In the genomic region with DNA sequence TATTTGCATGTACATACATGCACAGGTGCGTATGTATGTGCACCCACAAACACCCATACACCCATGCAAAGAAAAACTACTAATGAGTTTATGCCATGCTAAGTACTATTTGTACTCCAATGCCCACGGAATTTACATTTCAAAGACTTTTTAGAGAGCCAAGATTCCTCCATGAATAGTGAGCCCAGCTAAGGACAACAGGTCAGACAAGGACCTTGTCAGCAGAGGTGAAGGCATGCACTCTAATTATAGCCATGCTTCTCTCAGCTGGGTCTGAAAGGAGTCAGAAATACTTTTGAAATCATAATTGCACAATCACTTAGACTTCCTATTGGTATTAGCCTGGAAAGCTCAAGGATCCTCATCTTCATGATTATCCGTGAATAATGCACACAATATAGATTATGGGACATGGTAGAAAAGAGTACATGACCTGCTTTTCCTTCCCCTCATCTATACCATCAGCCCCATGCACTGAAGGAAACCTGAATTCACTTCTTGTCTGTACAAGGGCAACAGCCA, we compare ENCODE assay signal across 23 mouse cellular contexts.
DNase-seq lines count a peak whose midpoint lies in the region; ATAC-seq and TF ChIP-seq lines count a peak whose summit lies in the region.
"Had no signal": no experiment of that assay in that cellular context is flagged by ENCODE, and none has a peak within 500 bp of the region (broad histone marks: within the 10 kb centered on the region; RNA-seq: fewer than 3 reads in every experiment).

No protein-coding gene starts in this region.

- no peaks in the 10 kb centered on the region for H3K36me3 ChIP-seq in stomach, embryonic 16.5 days (ENCODE audit: control insufficient read depth, insufficient read depth, low read length)
- no peaks in the 10 kb centered on the region for H3K36me3 ChIP-seq in stomach, postnatal 0 days (ENCODE audit: control insufficient read depth, insufficient read depth, low read length)
- no peaks in the 10 kb centered on the region for H3K36me3 ChIP-seq in heart, embryonic 13.5 days
- no peaks in the 10 kb centered on the region for H3K36me3 ChIP-seq in hindbrain, embryonic 13.5 days
- H3K36me3 ChIP-seq: embryonic facial prominence, embryonic 15.5 days; hindbrain, embryonic 10.5 days; neural tube, embryonic 15.5 days; stomach, embryonic 15.5 days had no signal

- 79% methylated on average over 3 of the region's 3 CpGs for WGBS in stomach, embryonic 16.5 days
- 79% methylated on average over 3 of the region's 3 CpGs for WGBS in stomach, postnatal 0 days
- WGBS in heart, embryonic 13.5 days: 46% methylated on average over 3 of the region's 3 CpGs
- 61% methylated on average over 3 of the region's 3 CpGs for WGBS in hindbrain, embryonic 13.5 days

- H3K27ac ChIP-seq in stomach, embryonic 16.5 days (ENCODE audit: low read length): peak overlapping the region; percentile 53
- H3K27ac ChIP-seq in stomach, postnatal 0 days (replicated peaks): no peak overlapping the region; the same call in 1 of the 2 replicates
- H3K27ac ChIP-seq in heart, embryonic 13.5 days (replicated peaks): peak overlapping the region; percentile 89
- no peak overlapping the region for H3K27ac ChIP-seq in hindbrain, embryonic 13.5 days
- H3K27ac ChIP-seq: embryonic facial prominence, embryonic 15.5 days; neural tube, embryonic 15.5 days had no signal

- ATAC-seq in stomach, embryonic 16.5 days (ENCODE audit: insufficient read depth, low FRiP score): no peak
- ATAC-seq in stomach, postnatal 0 days (ENCODE audit: low FRiP score, low TSS enrichment): no peak
- ATAC-seq in heart, embryonic 13.5 days (ENCODE audit: extremely low read depth, insufficient number of reproducible peaks, low FRiP score, low TSS enrichment): no peak
- ATAC-seq in activated CD4-positive, CD25-positive, alpha-beta regulatory T cell, adult 4 months: no peak
- ATAC-seq in hindbrain, embryonic 13.5 days (ENCODE audit: low FRiP score): no peak

- intact Hi-C loops in gastrocnemius, postnatal 14 days (cut with DNase I; ENCODE audit: low total_unique reads): no loop called here

- H3K4me2 ChIP-seq in stomach, embryonic 16.5 days (ENCODE audit: low read depth, low read length): no peak overlapping the region
- no peak overlapping the region for H3K4me2 ChIP-seq in stomach, postnatal 0 days (replicated peaks; ENCODE audit: low read depth)
- no peak overlapping the region; the same call in 1 of the 2 replicates for H3K4me2 ChIP-seq in heart, embryonic 13.5 days
- H3K4me2 ChIP-seq in hindbrain, embryonic 13.5 days: no peak overlapping the region
- H3K4me2 ChIP-seq: embryonic facial prominence, embryonic 15.5 days; liver, embryonic 11.5 days; neural tube, embryonic 15.5 days; stomach, embryonic 15.5 days had no signal

- H3K4me1 ChIP-seq in stomach, embryonic 16.5 days (ENCODE audit: control insufficient read depth, insufficient read depth, low read length): 0 out of 2 replicates have a peak, but pooled peaks cover 4% of the 10 kb centered on the region
- no peaks in the 10 kb centered on the region for H3K4me1 ChIP-seq in stomach, postnatal 0 days (replicated peaks; ENCODE audit: control insufficient read depth, insufficient read depth)
- H3K4me1 ChIP-seq in heart, embryonic 13.5 days: peaks cover 60% of the 10 kb centered on the region
- H3K4me1 ChIP-seq in hindbrain, embryonic 13.5 days (replicated peaks): 0 out of 2 replicates have a peak, but pooled peaks cover 2% of the 10 kb centered on the region
- H3K4me1 ChIP-seq: embryonic facial prominence, embryonic 15.5 days; neural tube, embryonic 15.5 days; stomach, embryonic 15.5 days had no signal

- H3K9me3 ChIP-seq in stomach, embryonic 16.5 days (replicated peaks; ENCODE audit: control insufficient read depth, low read length): no peaks in the 10 kb centered on the region
- H3K9me3 ChIP-seq in stomach, postnatal 0 days (ENCODE audit: control insufficient read depth, low read length): no peaks in the 10 kb centered on the region
- H3K9me3 ChIP-seq in heart, embryonic 13.5 days: no peaks in the 10 kb centered on the region
- no peaks in the 10 kb centered on the region for H3K9me3 ChIP-seq in hindbrain, embryonic 13.5 days
- H3K9me3 ChIP-seq: embryonic facial prominence, embryonic 15.5 days; hindbrain, embryonic 10.5 days; neural tube, embryonic 15.5 days; stomach, embryonic 15.5 days had no signal

- no peak overlapping the region for H3K9ac ChIP-seq in stomach, embryonic 16.5 days (ENCODE audit: low read length)
- no peak overlapping the region for H3K9ac ChIP-seq in stomach, postnatal 0 days (ENCODE audit: low read length)
- no peak overlapping the region for H3K9ac ChIP-seq in heart, embryonic 13.5 days
- H3K9ac ChIP-seq in hindbrain, embryonic 13.5 days: no peak overlapping the region
- H3K9ac ChIP-seq: embryonic facial prominence, embryonic 15.5 days; neural tube, embryonic 15.5 days; stomach, embryonic 15.5 days had no signal

- no peak for TF ChIP-seq CTCF in stomach, postnatal 0 days (IDR thresholded peaks at IDR 0.05; ENCODE audit: low read depth)

- H3K27me3 ChIP-seq in stomach, embryonic 16.5 days (ENCODE audit: control insufficient read depth, insufficient read depth, low read length): no peaks in the 10 kb centered on the region
- H3K27me3 ChIP-seq in stomach, postnatal 0 days (ENCODE audit: control insufficient read depth, insufficient read depth, low read length): no peaks in the 10 kb centered on the region
- H3K27me3 ChIP-seq in heart, embryonic 13.5 days (replicated peaks): no peaks in the 10 kb centered on the region
- no peaks in the 10 kb centered on the region for H3K27me3 ChIP-seq in hindbrain, embryonic 13.5 days
- H3K27me3 ChIP-seq: embryonic facial prominence, embryonic 15.5 days; neural tube, embryonic 15.5 days; stomach, embryonic 15.5 days had no signal

- H3K4me3 ChIP-seq in stomach, embryonic 16.5 days (replicated peaks; ENCODE audit: low read length): no peak overlapping the region
- no peak overlapping the region for H3K4me3 ChIP-seq in stomach, postnatal 0 days (ENCODE audit: low read depth, low read length)
- no peak overlapping the region for H3K4me3 ChIP-seq in heart, embryonic 13.5 days
- no peak overlapping the region for H3K4me3 ChIP-seq in hindbrain, embryonic 13.5 days
- H3K4me3 ChIP-seq: embryonic facial prominence, embryonic 15.5 days; hindbrain, embryonic 10.5 days; neural tube, embryonic 15.5 days; stomach, embryonic 15.5 days had no signal

- peak; percentile 8 for DNase-seq in gastrocnemius, adult 18-20 months (ENCODE audit: low spot score)
- DNase-seq in gastrocnemius, postnatal 14 days: no peak
- no peak for DNase-seq in stomach, postnatal 0 days (ENCODE audit: low spot score)
- DNase-seq in kidney, postnatal 4 days: no peak
- DNase-seq: adrenal gland, postnatal 25 days; cerebellum, adult 2 months; cerebellum, postnatal 36 days; gastrocnemius, postnatal 25 days; kidney, adult 11 months; kidney, postnatal 14 days; lung, adult 18-20 months; lung, postnatal 14 days; midbrain, embryonic 14.5 days; right cerebral cortex, postnatal 25 days had no signal

- TF ChIP-seq EP300 in stomach, postnatal 0 days (optimal IDR thresholded peaks at IDR 0.05): no peak

Comparison
In these comparisons a context has a peak if more than half of its experiments do, and no peak if none do; other contexts are left out.
1. H3K27ac ChIP-seq: peak in stomach, embryonic 16.5 days (single experiment) and heart, embryonic 13.5 days (single experiment); none in stomach, postnatal 0 days (single experiment) and hindbrain, embryonic 13.5 days (single experiment).